Mouse (Mus musculus) adrenal gland, postnatal 36 days (tissue): ENCODE data around the gene Shank3. TPM values are rescaled to one million over a fixed set of nuclear protein-coding genes. Genes with fewer than 3 reads are reported as not detected.

Source experiments
- DNase-seq, 2 experiments: peaks; one replicate each; pipeline ENCODE4 v3.0.0; 2021; ENCODE audit warnings: mixed read lengths in 1 of 2
- long read RNA-seq, 2 experiments: library from polyadenylated mRNA; stranded (forward); transcript quantifications; one replicate each; pipeline ENCODE4 v2.0.0; 2021; ENCODE audit warnings: borderline sequencing depth in 2 of 2
- total RNA-seq, 2 experiments: library from RNA; stranded (reverse); gene quantifications; 2 replicates each; pipeline ENCODE4 v1.2.3; 2021

Shank3 gene
- 10 to 100 TPM; 30.7 to 51.0 TPM for total RNA-seq
- long read RNA-seq, experiment 1, partial matches to known transcripts = 1 of 8 reads
- long read RNA-seq, experiment 1, other reads (novel, unspliced or antisense) = 7 of 8 reads
- long read RNA-seq, experiment 2, partial matches to known transcripts = 1 of 3 reads
- long read RNA-seq, experiment 2, other reads (novel, unspliced or antisense) = 2 of 3 reads

DNA sequence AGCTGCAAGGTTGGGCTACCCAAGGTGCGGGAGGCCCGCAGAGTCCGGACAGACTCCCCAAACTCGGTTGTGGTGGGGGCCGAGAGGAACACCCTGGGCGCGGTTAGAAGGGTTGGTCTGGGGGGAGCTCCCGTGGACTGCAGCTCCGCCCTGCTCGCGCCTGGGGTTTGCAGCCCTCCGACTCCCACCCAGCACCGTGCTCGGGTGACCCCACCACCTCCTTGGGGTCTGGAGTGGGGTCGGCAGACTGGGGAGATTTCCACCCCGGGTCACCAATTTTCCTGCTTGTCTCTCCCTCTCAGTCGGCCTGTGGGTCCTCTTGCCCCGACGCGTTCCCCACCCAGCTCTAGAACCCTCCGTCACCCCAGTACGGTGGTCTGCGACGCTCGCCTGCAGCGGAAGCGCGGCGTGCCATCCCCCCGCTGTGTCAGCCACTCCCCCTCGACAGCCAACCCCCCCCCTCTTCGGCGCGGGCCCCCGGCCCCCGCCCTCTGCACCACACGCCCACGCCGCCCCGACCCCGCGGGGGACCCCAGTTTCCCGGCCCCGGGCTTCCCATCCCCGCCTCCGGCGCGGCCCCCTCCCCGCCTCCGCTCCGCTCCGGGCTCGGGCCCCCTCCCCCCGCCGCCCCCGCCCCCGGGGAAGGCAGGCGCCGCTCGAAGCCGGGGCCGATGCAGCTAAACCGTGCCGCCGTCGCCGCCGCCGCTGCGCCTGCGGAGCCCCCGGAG lies at the start of gene Shank3:
Shank3 (plus strand) TSS at position 663 of the 728 bp plus-strand sequence.
- DNase-seq = peak; percentile 20 to 52

DNA sequence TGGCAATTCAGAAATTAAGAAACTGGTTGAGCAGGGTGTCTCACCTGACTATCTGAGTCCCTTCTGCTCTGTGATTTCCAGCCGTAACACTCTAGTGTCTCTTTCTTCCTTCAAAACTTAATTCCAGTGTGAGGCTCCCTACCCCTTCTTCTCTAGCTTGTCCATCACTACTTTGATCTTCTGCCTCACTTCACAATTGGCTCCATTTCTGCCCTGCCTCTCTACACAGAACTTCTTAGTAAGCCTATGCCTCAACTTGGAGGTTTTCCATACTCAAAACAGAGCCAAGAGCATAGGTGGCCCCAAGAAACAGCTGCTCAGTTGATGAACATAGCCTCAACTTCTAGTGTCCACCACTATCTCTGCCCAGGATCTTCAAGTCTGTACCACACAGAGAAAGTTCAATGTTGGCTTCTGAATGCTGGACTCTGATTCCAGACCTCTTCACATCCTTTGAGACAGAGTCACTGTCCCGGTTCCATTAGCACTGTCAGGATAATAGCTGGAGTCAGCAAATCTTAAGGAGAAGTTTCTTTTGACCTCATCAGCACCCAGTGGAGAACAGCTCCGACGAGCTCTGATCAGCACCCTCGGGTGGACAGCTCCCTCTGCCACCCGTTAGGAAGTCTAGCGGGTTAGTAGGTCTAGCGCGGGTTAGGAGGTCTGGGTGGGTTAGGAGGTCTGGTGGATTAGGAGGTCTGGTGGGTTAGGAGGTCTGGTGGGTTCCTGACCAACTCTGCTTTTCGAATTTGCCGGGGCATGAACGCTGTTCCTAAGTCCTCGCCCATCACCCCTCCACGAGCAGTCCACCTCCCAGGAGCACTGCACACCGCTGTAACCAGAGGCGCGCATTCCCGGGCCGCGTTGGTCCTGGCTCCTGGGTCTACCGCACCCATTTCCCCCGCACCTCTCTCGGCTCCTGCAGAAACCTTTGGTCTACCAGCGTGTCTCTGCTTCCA lies 46.2 kb upstream of the Shank3 start:
- peak; percentile 79 to 85 for DNase-seq

DNA sequence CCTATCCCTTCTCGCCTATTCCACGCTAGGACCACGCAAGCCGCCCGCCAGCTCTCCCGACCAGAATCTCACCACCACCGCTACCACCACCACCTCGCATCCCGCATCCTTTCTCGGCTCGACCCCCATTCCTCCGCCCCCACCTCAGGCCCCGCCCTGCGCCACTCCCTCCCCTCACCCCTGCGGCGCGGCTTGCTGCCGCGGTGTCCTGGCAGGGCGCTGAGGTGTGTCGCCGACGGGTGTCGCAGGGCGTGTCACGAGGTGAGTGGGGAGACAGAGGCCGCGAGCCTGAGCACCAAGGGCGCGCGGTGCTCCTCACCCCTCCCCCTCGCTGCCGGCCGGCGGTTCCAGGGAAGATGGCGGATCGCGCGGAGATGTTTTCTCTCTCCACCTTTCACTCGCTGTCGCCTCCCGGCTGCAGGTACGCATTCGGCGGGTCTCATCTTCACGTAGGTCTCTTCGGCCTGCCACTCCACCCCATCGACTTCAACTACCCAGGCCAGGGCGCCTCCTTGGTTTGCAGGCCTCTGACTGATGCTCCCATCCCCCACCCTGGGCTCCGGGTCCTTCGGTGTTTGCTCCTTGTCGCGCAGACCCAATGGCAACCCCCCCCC lies 45.5 kb upstream of the Shank3 start, which contains the start of gene Mapk8ip2:
Mapk8ip2 (plus strand) TSS at position 49 of the 614 bp plus-strand sequence.
- no peak for DNase-seq

DNA sequence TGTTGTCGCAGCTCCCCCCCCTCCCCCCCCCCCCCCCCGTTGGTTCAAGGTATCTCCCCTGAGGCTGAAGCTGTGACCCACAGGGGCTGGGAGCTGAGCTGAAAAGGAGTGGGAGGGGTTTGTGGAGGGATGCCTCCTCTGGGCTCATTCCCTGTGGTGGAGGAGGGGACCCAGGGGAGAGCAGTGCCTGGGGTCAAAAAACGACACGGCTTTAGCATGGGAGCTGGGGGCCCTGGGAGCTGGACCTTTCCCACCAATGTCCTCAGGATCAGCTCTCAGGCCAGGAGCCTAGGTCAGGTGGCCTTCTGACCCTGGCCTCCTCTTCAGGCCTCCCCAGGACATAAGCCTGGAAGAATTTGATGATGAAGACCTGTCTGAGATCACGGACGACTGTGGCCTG lies 44.6 kb upstream of the Shank3 start:
- no peak for DNase-seq

DNA sequence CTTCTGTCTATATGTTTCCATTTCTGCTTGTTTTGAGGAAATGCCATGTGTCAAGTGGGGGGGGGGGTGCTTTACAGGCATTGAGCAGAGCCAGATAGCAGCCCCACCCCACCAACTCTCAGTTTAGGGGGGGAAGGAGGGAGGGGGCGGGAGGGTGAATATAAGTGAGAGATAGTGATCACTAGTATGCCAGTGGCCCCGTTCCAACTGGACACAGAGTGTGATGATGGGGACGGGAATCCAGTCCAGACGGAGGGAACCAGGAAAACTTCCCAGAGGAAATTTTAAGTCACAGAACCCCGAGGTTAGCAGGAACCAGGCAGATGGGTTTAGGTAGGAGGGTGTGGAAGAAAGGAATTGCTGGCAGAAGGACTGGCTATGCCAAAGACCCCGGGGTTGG lies 43.8 kb upstream of the Shank3 start:
- no peak for DNase-seq

DNA sequence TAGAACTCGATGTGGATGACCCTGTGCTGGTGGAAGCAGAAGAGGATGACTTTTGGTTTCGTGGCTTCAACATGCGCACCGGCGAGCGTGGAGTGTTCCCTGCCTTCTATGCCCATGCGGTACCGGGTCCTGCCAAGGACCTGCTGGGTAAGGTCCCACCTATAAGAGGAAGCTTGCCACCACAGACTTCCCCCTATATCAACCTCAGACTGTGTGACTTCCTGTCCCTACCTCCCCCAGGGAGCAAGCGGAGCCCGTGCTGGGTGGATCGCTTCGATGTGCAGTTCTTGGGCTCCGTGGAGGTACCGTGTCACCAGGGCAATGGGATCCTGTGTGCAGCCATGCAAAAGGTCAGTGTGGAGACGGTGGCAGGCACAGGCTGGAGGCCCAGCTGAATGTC lies 40.5 kb upstream of the Shank3 start:
- DNase-seq = no peak

DNA sequence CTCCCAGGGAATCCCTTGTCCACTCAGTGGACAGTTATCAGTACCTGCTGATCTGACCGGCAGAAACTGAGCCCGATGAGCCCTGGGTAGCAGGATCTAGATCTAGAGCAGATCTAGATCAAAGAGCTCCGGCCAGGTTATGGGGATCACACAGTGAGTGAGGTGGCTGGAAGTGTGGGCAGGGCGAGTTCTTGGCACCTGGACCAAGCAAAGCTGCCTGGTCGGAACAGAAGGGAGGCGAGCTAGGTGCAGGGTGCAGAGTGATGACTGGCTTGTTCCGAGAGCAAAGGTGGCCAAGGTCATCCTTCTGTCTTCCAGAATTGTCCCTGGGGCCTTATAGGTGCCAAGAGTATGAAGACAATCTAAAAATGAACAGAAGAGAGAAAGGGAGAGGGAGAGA lies 39.6 kb upstream of the Shank3 start:
- no peak for DNase-seq

DNA sequence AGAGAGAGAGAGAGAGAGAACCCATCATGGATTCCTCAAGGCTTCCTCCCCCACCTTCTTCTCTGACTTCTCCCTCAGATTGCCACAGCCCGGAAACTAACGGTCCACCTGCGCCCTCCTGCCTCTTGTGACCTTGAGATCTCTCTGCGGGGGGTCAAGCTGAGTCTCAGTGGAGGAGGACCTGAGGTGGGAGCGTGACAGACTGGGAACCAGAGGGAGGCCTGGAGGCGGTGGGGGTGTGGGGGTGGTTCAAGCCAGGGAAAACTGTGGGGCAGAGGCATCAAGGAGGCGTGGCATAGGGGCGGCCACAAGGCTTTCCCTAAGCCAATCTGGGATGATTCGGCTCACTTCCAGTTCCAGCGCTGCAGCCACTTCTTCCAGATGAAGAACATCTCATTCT lies 39.1 kb upstream of the Shank3 start:
- no peak for DNase-seq

DNA sequence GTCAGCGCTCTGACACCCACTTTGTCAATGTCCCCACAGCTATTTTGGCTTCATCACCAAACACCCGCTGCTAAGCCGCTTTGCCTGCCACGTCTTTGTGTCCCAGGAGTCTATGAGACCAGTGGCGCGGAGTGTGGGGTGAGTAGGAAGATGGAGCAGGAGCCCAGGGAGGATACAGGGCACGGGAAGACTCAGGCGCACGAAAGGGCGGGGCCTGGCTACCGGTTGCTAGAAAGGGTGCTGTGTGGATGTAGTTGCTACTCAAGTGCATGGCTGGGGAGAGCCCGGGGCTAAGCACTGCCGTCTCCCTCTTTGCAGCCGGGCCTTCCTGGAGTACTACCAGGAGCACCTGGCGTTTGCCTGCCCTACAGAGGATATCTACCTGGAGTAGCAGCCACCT lies 38.1 kb upstream of the Shank3 start:
- DNase-seq = no peak

DNA sequence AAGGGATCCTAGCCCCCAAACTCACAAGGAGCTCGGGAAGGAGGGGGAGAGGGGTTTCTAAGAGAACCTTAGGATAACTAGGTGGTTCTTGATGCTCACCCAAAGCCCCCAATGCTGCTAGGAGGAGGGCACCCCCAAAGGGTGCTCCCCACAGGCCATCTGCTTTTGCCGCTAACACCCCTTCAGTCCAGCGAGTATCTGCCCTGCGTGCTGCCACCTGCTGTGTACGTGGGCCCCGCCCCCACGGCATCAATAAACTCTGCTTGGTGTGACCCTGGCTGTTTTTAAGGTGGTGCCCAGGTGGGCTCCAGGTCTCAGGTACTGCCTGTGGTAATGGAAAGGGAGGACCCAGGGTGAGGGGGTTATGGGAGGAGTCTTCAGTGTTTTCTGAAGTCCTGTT lies 37.2 kb upstream of the Shank3 start:
- no peak for DNase-seq

DNA sequence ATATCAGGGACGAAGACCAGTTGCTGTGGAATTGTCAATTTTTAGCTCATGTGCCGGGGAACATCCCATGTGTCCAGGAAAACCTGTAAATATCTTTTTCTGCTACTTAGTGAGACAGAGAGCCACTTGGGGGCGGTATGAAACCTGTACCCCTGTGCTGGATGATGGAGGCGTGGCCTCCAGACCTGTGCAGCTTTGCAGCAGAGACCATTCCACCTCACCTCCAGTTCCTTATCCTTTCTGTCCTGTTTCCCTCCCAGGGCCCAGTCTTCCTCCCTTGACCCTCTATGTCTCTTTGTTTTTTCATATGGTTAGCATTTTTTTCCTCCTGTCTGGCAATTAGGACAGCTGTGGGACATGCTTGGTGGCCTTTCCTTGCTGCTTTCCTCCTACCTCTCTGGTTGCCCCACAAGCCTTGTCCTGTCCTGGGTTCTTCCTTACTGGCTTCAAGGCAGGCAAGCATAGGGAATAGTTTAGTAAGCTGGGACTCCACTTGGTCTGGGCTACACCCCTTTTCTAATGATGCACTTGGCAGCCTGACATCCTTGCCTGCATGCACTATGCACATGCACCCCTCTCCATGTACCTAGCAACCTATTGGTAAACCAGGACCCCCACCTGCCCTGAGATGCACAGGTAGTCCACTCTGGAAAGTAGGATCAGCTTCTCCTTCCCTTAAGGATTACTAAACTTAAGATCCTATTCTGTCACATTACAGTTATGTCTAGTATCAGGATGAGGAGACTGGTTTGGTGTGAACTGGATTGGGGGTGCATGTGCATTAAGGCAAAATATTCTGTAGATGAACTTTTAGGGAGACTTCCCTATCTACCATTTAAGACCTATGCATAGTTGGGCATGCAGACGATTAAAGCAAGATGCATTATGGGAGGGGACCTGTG lies 35.8 kb upstream of the Shank3 start:
- peak; percentile 20 to 42 for DNase-seq

DNA sequence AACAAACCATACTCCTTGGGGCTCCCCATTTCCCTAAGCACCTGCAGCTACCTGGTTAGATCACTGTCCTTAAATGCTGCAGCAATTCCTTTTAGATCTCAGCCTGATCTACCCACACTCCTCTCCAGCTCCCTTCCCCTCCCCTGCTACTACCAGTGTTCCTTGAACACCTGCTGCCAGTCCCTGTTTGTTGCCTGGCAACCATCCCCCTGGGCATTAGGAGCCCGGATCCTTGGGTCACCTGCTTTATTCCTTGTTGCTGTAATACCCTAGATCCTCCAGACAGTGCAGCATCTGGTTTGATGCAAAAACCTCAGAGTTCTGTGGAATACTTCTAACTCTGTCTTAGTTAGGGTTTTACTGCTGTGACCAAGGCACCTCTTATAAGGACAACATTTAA lies 34.4 kb upstream of the Shank3 start:
- no peak for DNase-seq

DNA sequence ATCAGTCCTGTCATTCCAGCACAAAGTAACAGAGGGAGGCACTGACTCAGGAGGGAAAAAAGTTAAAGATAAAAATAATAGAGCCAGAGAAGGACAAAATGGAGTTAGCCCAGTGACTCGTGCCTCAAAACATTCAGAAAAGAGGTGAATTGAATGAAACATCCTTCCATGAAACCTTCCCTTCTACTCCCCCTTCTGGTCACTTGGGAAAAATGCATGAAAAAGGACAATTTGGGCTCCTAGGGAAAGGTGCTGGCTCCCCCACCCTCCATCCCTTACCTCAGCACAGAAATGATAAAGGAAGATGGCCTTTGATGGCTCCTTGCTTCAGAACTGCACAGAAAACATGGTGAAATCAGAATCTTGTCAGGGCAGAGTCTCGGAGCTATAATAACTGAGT lies 30.8 kb upstream of the Shank3 start:
- DNase-seq = no peak

DNA sequence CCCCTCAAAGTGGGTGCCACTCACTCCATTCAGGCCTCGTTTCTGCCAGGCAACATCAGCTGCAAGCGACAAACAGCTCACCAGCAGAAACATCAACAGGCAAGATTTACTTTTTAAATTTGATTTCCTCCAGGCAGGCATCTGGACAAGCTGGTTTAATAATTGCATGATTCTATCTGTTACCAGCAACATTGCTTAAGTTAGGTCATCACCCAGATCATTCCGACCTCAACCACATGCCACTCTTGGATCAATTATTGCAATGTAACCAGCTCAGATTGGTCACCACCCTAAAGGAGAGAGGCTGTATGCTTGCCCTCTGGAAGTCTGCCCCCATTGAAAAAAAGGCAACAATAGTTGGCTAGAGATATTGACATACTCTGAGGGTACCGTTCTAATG lies 27.9 kb upstream of the Shank3 start:
- no peak for DNase-seq

DNA sequence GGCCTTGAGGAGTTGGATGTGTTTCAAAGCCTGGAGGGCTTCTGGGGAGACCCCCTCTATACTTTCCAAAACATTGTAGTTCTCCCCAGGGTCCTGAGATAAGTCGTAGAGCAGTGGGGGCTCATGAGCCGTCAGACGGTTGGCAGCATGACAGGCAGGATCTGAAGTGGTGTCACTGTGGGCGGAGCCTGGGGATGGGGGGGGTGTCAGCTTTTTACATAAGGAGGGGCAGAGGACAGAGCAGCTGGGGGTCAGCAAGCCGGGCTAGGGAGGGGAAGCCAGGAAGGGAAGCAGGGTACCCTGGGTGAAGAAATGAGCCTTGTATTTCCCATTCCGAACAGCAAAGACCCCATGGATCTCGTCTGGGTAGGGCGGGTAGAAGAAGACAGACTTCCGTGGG lies 26.1 kb upstream of the Shank3 start:
- no peak for DNase-seq

DNA sequence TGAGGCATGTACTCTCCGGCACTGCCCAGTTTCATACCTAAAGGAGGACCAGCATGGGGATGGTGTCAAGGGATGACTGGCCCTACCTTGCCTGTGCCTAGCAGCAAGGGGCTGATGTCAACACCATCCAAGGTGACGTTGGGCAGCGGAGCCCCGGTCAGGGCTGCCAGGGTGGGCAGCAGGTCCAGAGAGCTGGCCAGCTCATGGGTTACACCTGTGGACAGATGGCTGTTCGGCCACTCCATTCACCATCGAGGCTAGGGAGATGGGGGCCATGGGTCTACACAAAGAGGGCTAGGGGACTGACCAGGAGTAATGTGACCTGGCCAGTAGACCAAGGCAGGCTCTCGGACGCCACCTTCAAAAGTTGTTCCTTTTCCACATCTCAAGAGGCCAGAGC lies 25.5 kb upstream of the Shank3 start:
- DNase-seq = no peak

DNA sequence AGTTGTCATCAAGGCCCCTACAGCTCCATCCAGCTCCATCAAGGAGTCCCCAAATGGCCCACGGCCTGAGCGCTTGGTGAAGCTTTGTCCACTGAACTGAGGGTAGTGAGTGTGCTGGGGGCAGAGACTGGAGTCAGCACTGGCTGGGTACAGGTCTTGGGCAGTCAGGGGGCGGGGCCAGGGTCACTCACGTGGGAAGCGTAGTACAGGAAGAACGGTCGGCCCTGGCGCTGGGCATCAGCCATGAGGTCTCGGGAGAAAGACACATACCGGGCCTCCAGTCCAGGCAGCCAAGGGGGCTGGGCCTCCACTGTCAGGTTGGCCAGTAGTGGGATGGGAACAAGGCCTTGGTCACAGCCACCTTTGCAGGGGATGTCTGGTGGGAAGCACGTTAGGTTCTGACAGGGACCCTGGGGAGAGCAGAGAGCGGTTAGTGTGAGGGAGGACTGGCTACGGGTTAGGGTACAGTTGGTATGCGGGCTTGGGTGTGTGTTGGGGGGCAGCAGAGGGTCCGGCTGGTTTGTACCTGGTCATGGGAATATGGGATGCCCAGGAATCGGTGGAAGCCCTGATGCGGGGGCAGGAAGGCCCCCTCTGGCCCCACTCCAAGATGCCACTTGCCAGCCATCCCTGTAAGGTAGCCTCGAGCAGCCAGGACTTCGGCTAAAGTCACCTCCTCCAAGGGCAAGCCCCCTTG lies 24.7 kb upstream of the Shank3 start:
- no peak for DNase-seq

DNA sequence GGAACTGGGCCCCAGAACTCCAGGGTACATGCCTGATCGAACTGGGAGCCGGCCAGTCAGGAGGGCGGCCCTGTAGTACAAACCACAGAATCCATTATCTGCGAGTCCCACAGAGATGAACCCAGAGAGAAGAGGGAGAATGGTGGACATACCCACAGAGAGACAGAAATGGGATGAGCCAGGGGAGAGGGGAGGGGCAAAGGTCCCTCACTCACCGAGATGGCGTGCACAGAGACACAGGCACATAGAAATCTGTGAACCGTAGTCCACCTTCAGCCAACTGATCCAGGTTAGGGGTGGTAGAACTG lies 24.2 kb upstream of the Shank3 start:
- DNase-seq = no peak

DNA sequence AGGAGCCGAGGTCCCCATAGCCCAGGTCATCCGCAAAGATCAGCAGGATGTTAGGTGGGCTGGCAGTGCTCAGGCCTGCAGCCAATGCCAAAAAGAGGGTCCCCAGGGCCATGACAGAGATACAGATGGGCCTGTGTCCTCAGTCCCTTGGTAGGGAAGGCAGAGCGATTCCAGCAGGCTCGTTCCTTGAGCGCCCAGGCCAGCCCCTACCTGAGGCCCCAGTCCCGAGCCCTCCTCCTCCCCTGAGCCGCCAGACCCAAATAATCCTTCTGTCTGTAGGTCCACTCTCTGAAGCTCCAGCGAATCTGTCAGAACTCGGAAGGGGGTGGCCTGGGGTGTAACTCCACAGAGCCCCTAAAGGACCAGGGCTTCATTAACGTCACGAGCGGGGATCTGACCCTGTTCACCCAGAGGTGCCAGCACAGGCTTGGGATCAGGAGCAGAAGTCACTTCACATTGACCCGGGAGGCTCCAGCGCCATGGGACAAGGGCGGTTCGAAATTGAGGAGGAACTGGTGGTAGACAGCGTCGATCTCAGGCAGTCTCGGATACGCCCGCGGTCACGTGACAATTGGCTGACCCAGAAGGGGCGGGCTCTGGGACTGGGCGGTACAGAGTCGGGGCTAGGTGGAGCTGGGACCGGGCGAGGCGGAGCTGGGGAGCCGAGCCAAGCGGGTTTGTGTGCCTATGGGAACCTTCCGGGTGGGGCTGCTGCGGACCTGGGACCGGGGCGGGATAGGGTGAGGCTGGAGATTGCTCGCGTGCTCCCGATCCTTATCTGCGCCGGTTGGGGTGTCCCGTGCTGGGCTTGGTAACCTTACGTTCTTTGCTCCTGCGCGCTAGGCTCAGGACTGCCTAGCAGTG lies 23.6 kb upstream of the Shank3 start:
- DNase-seq = peak; percentile 96 to 98

DNA sequence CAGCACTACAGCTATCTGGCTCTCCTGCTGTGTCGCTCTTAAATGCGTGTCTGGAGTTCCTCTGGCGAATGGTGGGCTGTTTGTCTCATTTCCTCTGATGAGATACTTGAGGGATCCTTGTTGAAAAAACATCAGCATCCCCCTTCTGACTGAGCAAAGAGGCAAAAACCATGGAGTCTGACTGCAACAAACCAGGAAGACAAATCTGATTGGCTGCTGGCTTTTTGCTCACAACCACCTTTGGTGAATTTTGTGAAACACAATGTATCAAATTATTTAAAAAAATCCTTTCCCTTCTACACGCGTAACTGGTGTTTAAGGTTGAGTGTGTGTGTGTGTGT lies 23.0 kb upstream of the Shank3 start:
- DNase-seq = no peak
